Mouse (Mus musculus): Measurements from ENCODE around the gene Olfr347.

Gene Olfr347

DNA sequence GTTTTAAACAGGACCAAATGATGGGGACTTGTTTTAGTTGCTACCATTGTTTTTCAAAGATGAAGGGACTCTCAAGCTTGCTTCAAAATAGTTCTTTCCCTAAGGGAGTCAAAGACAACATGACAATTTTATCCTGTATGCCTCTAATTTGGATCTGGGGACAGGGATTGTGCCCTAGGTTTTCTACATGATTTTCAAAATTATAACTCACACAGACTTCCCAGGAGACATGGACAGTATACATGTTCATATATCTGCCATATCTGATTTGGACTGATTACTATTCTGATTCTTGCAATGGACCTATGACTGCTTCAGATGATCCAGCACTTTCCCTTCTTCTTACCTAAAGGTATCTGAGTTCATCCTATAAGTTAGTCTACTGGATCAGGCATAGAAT, at the start of gene Olfr347:
Olfr347 (plus strand) TSS at position 301 of the 400 bp plus-strand sequence.
- no peak for DNase-seq

DNA sequence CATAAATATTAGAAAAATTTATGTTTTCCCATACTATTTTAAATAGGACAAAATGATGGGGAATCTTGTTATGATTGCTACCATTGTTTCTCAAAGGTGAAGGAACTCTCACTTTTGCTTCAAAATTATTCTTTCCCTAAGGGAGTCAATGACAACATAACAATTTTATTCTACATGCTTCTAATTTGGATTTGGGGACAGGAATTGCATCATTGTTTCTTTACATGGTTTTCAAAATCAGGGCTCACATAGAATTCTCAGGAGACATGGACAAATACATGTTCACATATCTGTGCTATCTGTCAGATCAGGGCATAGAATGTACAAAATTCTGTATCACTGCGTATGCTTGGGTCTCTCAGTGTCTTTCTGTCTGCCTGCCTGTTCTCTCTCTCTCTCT, 46.2 kb upstream of the Olfr347 start, which contains the start of gene Olfr346:
Olfr346 (plus strand) TSS at position 301 of the 400 bp plus-strand sequence.
- no peak for DNase-seq

DNA sequence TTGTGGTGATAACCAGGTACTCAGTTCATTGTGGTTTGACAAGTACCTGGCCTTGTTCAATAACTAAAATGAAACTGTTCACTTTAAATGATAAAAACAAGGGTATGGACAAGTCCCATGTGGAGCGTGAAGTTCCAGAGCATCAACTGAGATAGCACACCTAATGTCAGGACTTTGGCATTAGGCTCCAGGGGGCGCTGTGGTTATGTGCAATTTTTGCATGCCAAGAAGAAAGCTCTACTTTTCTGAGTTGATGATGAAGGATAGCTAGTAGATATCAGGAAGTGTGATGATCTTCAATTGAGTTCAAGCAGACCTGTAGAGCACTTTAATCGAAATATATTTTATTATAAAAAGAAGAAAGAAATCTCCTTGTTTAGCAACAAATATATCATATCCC, 4.5 kb downstream of the Olfr347 start:
- DNase-seq, result peak; percentile 8

DNA sequence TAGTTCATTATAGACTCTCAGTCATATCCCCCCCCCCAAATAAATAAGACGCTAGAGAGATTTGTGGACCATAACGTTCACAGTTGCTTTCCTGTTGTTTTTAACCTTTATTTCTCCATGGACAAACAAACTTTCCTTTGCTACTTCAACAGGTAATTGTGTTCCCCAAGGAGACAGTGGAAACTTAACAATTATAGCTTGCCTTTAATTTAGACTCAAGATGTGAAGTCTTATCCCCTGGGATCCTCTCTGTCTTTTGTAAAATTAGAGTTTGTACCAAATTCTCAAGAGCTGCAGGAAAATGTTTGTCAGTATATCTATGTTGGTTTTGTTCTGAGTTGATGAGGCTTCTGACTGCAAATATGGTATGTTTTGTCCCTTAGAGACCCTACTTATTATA, 52.3 kb downstream of the Olfr347 start, which contains the start of gene Olfr348:
Olfr348 (plus strand) TSS at position 301 of the 400 bp plus-strand sequence.
- DNase-seq, result no peak

Data from thymus, postnatal 4 days (tissue).